Mouse (Mus musculus) forebrain, embryonic 12.5 days (tissue): ENCODE measurements around the gene Pip4k2a. TPM values are rescaled to one million over a fixed set of nuclear protein-coding genes. Genes with fewer than 3 reads are reported as not detected.

Source experiments
- ATAC-seq: fragments of 200-750 bp; cut with Nextera tagmentation; 2 replicates; pipeline ENCODE4 v1.8.0; 2017; ENCODE audit warnings: moderate TSS enrichment; ENCODE audit not compliant: low FRiP score
- H3K27ac ChIP-seq: fragments of 300-500 bp; sonication (generic); 2 replicates; pipeline ENCODE4 v1.5.1; 2016; ENCODE audit warnings: mild to moderate bottlenecking
- H3K27me3 ChIP-seq: fragments of 300-500 bp; sonication (generic); 2 replicates; pipeline ENCODE4 v1.6.1; 2016; ENCODE audit warnings: mild to moderate bottlenecking
- H3K36me3 ChIP-seq: fragments of 300-500 bp; sonication (generic); replicated peaks from 2 replicates; pipeline ENCODE4 v1.6.1; 2016; ENCODE audit warnings: mild to moderate bottlenecking
- H3K4me1 ChIP-seq: fragments of 300-500 bp; sonication (generic); 2 replicates; pipeline ENCODE4 v1.6.1; 2016
- H3K4me2 ChIP-seq: fragments of 300-500 bp; sonication (generic); 2 replicates; pipeline ENCODE4 v1.6.1; 2016; ENCODE audit warnings: mild to moderate bottlenecking, moderate library complexity
- H3K4me3 ChIP-seq: fragments of 300-500 bp; sonication (generic); replicated peaks from 2 replicates; pipeline ENCODE4 v1.5.1; 2016; ENCODE audit warnings: mild to moderate bottlenecking
- H3K9ac ChIP-seq: fragments of 300-500 bp; sonication (generic); 2 replicates; pipeline ENCODE4 v1.6.1; 2016; ENCODE audit warnings: mild to moderate bottlenecking
- H3K9me3 ChIP-seq: fragments of 300-500 bp; sonication (generic); 2 replicates; pipeline ENCODE4 v1.6.1; 2016
- WGBS: fragments of 180-500 bp; shearing (Covaris S2); methylation state at CpG from one replicate; pipeline ENCODE4 v1.1.7; 2016; 5-methylcytosine and 5-hydroxymethylcytosine counted together
- polyA plus RNA-seq: library from polyadenylated mRNA; unstranded; fragments of >200 nt; fragmentation: Nextera tagmentation; extraction: Ambion mirVana; gene quantifications from 2 replicates; pipeline ENCODE4 v1.2.1, GENCODE M21; 2016

The Pip4k2a gene
- polyA plus RNA-seq, 1 experiment from 2014 or later, result 9.1 TPM

DNA sequence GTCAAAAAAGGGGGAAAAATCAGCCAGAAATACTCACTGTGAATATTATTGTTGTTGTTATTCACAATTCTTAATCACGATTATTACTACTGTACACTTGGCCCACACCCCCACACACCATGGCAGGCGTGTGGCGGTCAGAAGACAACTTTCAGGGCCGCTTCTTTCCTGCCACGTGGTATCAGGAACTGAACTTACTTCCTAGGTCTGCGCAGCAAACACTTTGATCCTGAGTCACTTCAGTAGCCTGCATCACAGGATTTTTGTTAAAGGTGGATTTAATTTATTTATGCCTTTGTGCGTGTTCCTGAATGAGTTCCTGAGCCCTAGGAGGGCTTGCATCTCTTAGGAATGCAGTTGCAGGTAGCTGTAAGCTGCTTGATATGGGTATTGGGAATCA lies 49.2 kb downstream of the Pip4k2a start:
- H3K4me2 ChIP-seq, result no peak overlapping the region
- H3K4me3 ChIP-seq, result no peak overlapping the region
- WGBS, result 88% methylated on average over 7 of the region's 7 CpGs
- no peaks in the 10 kb centered on the region for H3K27me3 ChIP-seq
- no peak overlapping the region for H3K9ac ChIP-seq
- no peaks in the 10 kb centered on the region for H3K4me1 ChIP-seq
- no peaks in the 10 kb centered on the region for H3K36me3 ChIP-seq
- no peak overlapping the region for H3K27ac ChIP-seq
- no peaks in the 10 kb centered on the region for H3K9me3 ChIP-seq
- ATAC-seq, result no peak

GRCm38 (mm10) chr2:18947669-18948459 lies 50.1 kb downstream of the Pip4k2a start:
- Histone ChIP-seq H3K9me3 (no peaks in the 10 kb centered on the region), H3K27ac (no peak overlapping the region), H3K4me3 (no peak overlapping the region), H3K27me3 (no peaks in the 10 kb centered on the region), H3K4me1 (no peaks in the 10 kb centered on the region), H3K4me2 (no peak overlapping the region), H3K9ac (no peak overlapping the region), H3K36me3 (no peaks in the 10 kb centered on the region)
- WGBS, result 50% methylated on average over 7 of the region's 7 CpGs
- no peak for ATAC-seq

- H3K4me1 ChIP-seq, result peaks cover 3% of the 10 kb centered on the region; the same call in 1 of the 2 replicates
- H3K4me2 ChIP-seq, result no peak overlapping the region
- no peak overlapping the region for H3K4me3 ChIP-seq
- H3K9me3 ChIP-seq, result no peaks in the 10 kb centered on the region
- H3K36me3 ChIP-seq, result no peaks in the 10 kb centered on the region
- H3K9ac ChIP-seq, result no peak overlapping the region
- no peak for ATAC-seq
- H3K27me3 ChIP-seq, result no peaks in the 10 kb centered on the region
- no peak overlapping the region for H3K27ac ChIP-seq
- 50% methylated on average over 1 of the region's 1 CpGs for WGBS
Observed at GRCm38 (mm10) chr2:18945438-18945837, 52.5 kb downstream of the Pip4k2a start.

DNA sequence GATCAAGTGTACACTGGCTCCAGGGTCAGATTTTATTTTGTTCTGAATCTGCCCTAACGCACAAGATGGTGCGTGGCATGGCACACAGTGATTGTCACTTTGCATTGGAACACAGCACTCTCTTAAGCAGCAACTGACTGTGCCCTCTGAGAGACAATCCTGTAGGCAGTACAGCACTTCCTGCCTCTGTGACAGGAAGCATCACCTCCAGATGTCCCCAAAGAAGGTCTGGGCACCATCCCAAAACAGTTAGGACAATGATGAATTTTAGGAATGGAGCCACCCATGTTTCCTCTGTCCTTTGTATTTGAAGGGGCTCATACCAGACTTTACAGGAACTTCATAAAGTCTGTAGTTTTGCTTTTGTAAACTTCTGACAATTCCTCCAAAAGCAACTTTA lies 54.0 kb downstream of the Pip4k2a start:
- ATAC-seq, result no peak
- 93% methylated on average over 2 of the region's 2 CpGs for WGBS

GRCm38 (mm10) chr2:18943366-18943765 lies 54.6 kb downstream of the Pip4k2a start:
- Histone ChIP-seq H3K9ac (no peak overlapping the region), H3K4me1 (peaks cover 13% of the 10 kb centered on the region), H3K27ac (no peak overlapping the region), H3K9me3 (no peaks in the 10 kb centered on the region), H3K4me3 (no peak overlapping the region), H3K27me3 (no peaks in the 10 kb centered on the region), H3K36me3 (no peaks in the 10 kb centered on the region), H3K4me2 (no peak overlapping the region)
- no peak for ATAC-seq
- WGBS, result 82% methylated on average over 4 of the region's 4 CpGs

More for the DNA sequence above, 54.0 kb downstream of the Pip4k2a start:
- no peaks in the 10 kb centered on the region for H3K27me3 ChIP-seq
- no peak overlapping the region for H3K4me2 ChIP-seq
- H3K9ac ChIP-seq, result no peak overlapping the region
- H3K4me3 ChIP-seq, result no peak overlapping the region
- no peaks in the 10 kb centered on the region for H3K9me3 ChIP-seq
- H3K4me1 ChIP-seq, result peaks cover 11% of the 10 kb centered on the region
- H3K36me3 ChIP-seq, result no peaks in the 10 kb centered on the region
- H3K27ac ChIP-seq, result no peak overlapping the region

DNA sequence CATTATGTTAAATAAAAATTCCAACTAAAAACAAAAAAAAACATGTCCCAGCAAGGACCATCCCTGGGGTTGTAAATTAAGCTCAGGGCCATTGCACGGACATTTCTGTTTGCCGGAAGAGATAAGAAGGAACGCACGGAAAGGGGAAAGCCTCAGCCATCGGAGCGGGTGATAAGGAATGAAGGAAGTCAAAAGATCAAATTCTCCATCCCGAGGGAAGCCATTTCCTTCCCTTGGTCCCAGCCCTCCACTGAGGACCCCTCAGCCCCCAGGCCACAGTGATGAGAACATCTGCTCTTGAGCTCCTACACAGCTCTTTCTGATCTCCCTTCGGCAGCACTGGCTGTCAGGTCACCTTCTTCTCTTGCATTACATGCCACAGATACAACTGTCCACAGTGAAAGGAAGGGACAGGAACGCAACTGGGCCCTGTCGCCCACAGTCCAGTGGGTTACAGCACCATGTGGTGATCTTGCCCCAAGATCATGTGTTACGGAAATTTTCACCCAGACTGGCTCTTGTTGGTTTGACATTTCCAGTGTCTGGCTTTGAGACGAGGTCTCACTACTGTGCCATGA lies 57.1 kb downstream of the Pip4k2a start:
- 90% methylated on average over 12 of the region's 12 CpGs for WGBS
- no peak overlapping the region for H3K27ac ChIP-seq

GRCm38 (mm10) chr2:18938923-18939329 lies 59.0 kb downstream of the Pip4k2a start:
- Histone ChIP-seq H3K4me2 (no peak overlapping the region), H3K27ac (no peak overlapping the region)

More for the DNA sequence above, 57.1 kb downstream of the Pip4k2a start:
- no peak overlapping the region for H3K4me2 ChIP-seq
- H3K36me3 ChIP-seq, result no peaks in the 10 kb centered on the region
- H3K4me1 ChIP-seq, result peaks cover 19% of the 10 kb centered on the region
- no peak overlapping the region for H3K9ac ChIP-seq
- ATAC-seq, result no peak
- 0 out of 2 replicates have a peak, but pooled peaks cover 3% of the 10 kb centered on the region for H3K27me3 ChIP-seq
- no peak overlapping the region for H3K4me3 ChIP-seq
- H3K9me3 ChIP-seq, result no peaks in the 10 kb centered on the region

DNA sequence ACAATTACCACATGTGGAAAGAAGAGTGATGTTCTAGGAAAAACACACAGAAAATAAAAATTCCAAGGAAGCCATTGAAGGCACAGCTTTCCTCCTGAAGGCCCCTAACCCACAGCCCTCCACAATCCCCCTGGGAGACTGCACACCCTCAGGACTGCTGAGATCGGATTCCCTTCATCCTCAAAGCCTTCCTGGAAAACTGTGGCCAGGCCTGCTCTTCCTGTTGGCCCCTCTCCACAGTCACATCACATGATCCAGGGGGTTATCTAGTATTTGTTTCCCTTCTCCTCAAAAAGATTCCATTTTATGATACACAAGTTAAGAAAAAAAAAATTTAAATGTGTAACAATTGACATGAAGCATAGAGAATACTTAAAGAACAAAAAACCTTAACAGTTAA lies 59.7 kb downstream of the Pip4k2a start:
- Histone ChIP-seq H3K9me3 (no peaks in the 10 kb centered on the region), H3K27me3 (0 out of 2 replicates have a peak, but pooled peaks cover 3% of the 10 kb centered on the region), H3K4me2 (no peak overlapping the region), H3K27ac (no peak overlapping the region), H3K9ac (no peak overlapping the region), H3K4me1 (peaks cover 27% of the 10 kb centered on the region), H3K36me3 (no peaks in the 10 kb centered on the region), H3K4me3 (no peak overlapping the region)
- WGBS, result 45% methylated on average over 1 of the region's 1 CpGs
- ATAC-seq, result no peak

More at GRCm38 (mm10) chr2:18938923-18939329, 59.0 kb downstream of the Pip4k2a start:
- no peaks in the 10 kb centered on the region for H3K36me3 ChIP-seq
- H3K27me3 ChIP-seq, result 0 out of 2 replicates have a peak, but pooled peaks cover 3% of the 10 kb centered on the region
- no peak overlapping the region for H3K4me3 ChIP-seq
- no peak overlapping the region for H3K9ac ChIP-seq
- no peak for ATAC-seq
- H3K4me1 ChIP-seq, result peaks cover 20% of the 10 kb centered on the region
- WGBS, result 6% methylated on average over 8 of the region's 8 CpGs
- no peaks in the 10 kb centered on the region for H3K9me3 ChIP-seq

DNA sequence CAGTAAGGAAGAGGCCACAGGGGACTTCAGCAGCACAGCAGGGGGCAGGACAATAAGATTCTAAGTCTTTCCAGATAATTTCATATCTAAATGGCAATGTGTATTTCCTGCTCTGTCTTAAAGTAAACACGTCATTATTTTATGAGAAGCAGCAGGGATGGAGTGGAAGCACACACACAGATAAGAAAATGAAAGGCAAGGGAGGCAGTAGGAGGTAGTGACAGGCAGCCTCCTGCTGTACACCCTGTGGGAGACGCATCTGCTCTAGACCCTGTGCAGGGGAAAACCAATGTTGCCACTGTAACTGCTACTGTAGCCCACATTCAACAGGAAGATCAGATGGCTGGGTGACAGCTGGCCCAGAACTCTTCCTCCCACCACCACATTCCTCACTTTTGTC lies 60.3 kb downstream of the Pip4k2a start:
- Histone ChIP-seq H3K27me3 (0 out of 2 replicates have a peak, but pooled peaks cover 3% of the 10 kb centered on the region), H3K4me3 (no peak overlapping the region), H3K36me3 (no peaks in the 10 kb centered on the region), H3K27ac (no peak overlapping the region), H3K4me1 (peaks cover 29% of the 10 kb centered on the region), H3K9me3 (no peaks in the 10 kb centered on the region), H3K4me2 (no peak overlapping the region), H3K9ac (no peak overlapping the region)
- ATAC-seq, result no peak
- WGBS, result 79% methylated on average over 2 of the region's 2 CpGs

DNA sequence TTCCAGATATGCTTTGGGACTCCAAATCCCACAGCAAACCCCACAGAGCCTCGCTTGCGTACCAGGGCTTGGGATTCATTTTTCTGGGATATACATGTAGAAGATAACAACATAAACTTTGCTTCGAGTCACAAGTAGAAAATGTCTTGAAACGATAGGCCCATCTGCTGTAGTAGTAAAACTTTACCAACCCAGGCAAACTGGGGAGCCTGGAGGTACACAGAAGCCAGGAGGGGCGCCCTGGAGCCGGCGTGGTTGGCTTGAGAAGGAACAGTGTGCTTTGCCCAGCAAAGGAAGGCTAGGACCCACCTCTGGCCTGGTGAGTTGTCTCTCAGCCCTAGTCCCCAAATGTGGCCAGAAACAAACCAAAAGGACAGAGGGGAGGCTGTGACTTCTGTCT lies 61.5 kb downstream of the Pip4k2a start:
- Histone ChIP-seq H3K27ac (no peak overlapping the region), H3K4me2 (no peak overlapping the region), H3K27me3 (0 out of 2 replicates have a peak, but pooled peaks cover 3% of the 10 kb centered on the region), H3K36me3 (no peaks in the 10 kb centered on the region), H3K4me3 (no peak overlapping the region), H3K9ac (no peak overlapping the region), H3K4me1 (peaks cover 29% of the 10 kb centered on the region), H3K9me3 (no peaks in the 10 kb centered on the region)
- no peak for ATAC-seq
- 91% methylated on average over 7 of the region's 7 CpGs for WGBS

GRCm38 (mm10) chr2:18935581-18936027 lies 62.3 kb downstream of the Pip4k2a start:
- H3K27me3 ChIP-seq, result 0 out of 2 replicates have a peak, but pooled peaks cover 3% of the 10 kb centered on the region
- WGBS, result 89% methylated on average over 2 of the region's 2 CpGs

GRCm38 (mm10) chr2:18934131-18934530 lies 63.8 kb downstream of the Pip4k2a start:
- no peak for ATAC-seq

More at GRCm38 (mm10) chr2:18935581-18936027, 62.3 kb downstream of the Pip4k2a start:
- no peak for ATAC-seq
- Histone ChIP-seq H3K9me3 (no peaks in the 10 kb centered on the region), H3K4me1 (peaks cover 26% of the 10 kb centered on the region), H3K27ac (no peak overlapping the region), H3K36me3 (no peaks in the 10 kb centered on the region), H3K4me2 (no peak overlapping the region), H3K4me3 (no peak overlapping the region), H3K9ac (no peak overlapping the region)

More at GRCm38 (mm10) chr2:18934131-18934530, 63.8 kb downstream of the Pip4k2a start:
- Histone ChIP-seq H3K27me3 (0 out of 2 replicates have a peak, but pooled peaks cover 3% of the 10 kb centered on the region), H3K4me1 (peaks cover 20% of the 10 kb centered on the region), H3K36me3 (no peaks in the 10 kb centered on the region), H3K27ac (no peak overlapping the region), H3K9me3 (no peaks in the 10 kb centered on the region), H3K4me2 (no peak overlapping the region), H3K9ac (no peak overlapping the region), H3K4me3 (no peak overlapping the region)
- 93% methylated on average over 9 of the region's 9 CpGs for WGBS
